Mouse (Mus musculus): ENCODE data around the gene H13. TPM values are rescaled to one million over a fixed set of nuclear protein-coding genes. Genes with fewer than 3 reads are reported as not detected.

The H13 gene
- total RNA-seq (2021), result 10 to 100 TPM; 73.4 to 79.2 TPM
- long read RNA-seq, experiment 1, full-length matches to known transcripts, result 129 of 149 reads
- long read RNA-seq, experiment 1, partial matches to known transcripts, result 6 of 149 reads
- long read RNA-seq, experiment 1, other reads (novel, unspliced or antisense), result 14 of 149 reads
- long read RNA-seq, experiment 2, full-length matches to known transcripts, result 75 of 87 reads
- long read RNA-seq, experiment 2, partial matches to known transcripts, result 6 of 87 reads
- long read RNA-seq, experiment 2, other reads (novel, unspliced or antisense), result 6 of 87 reads

DNA sequence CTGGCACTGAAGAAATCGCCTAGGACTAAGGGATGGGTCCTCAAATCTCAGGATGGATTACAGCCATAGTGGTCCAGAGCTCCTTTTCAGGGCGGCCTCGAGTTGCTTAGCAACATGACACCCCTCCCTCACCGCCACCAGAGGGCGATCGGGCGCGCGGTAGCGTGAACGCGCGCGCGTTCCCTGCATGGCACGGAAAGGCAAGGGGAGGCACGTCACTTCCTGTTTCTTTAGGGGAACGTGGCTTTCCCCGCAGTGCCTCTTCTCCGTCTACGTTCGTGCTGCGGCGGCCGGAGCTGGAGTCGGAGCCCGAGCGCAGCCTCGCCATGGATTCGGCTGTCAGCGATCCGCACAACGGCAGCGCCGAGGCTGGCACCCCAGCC lies at the start of gene H13:
TSS of gene H13 (plus strand) at position 206 of the 383 bp plus-strand sequence.
- peak; percentile 89 to 93 for DNase-seq (ENCODE audit: low spot score in 2 of 2)

DNA sequence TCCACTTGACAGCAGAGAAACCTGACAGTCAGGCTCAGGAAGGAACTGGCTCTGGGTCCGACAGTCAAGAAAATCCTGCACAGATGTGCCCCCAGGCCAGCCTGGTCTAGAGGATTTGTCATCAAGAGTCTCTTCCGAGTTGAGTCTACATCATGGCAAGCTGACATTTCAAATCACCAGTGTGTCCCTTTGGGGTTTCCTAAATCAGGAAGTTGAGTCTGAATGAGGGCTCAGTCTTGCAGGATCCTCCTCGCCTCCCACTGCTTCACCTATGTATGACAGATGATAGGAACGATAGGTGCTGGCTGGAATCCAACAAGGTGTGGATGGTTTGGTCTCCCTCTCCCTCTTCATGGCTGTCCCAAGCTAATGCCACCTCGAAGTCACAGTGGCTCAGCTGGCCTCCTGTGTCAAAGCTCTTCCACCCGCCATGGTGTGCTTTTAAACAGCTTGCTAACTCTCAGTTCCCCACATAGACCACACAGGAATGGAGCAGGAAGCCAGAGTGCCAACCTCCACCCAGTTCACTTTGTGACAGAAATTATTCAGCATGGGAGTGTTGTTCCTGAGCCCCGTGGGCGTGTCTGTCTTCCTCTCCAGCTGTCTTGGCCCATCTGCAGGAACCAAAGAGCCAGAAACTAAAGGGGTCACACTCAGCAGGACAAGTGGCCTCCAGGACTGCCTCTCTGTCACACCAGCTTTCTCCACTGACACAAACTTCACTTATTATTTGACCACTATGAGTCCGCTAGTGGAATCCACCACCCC lies 48.7 kb upstream of the H13 start:
- DNase-seq (ENCODE audit: low spot score in 2 of 2), result peak; percentile 17 to 43

DNA sequence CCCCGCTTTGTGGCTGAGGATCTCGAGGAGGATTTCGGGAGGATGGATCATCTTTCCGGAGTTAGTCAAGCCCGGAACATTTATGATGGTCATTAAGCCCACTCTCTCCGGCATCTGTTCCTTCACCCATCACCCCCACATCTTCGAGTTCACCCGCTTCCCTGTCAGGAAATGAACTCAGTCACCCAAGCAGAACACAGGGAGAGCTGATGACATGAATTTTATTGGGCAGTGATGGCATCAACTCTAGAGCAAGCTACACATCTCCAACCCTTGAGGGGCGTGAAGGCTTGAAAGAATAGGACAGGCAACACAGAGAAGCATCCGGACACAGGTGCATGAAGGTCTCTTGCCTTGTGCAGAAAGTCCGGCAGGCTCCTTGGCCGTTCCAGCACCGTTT lies 47.1 kb upstream of the H13 start:
- no peak for DNase-seq (ENCODE audit: low spot score in 2 of 2)

DNA sequence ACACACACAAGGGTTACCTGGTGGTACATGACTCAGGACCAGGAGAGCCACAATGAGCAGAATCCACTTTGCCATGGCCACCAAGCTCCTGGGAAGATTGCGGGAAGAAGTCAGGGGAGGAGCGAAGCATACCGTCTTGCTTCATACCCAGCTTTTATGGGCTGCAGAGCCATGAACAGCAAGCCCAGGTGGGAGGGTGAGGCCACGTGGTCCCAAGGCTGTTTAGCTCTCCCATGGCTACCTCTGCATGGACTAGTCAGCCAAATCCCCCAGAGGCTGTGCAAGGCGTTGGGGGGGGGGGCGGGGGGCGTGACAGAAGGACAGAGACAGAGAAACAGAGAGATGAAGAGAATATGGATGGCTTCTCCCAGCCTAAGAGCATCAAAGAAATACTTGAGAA lies 46.3 kb upstream of the H13 start, which contains the start of gene Defb25:
TSS of gene Defb25 (minus strand) at position 101 of the 400 bp plus-strand sequence.
- no peak for DNase-seq (ENCODE audit: low spot score in 2 of 2)

DNA sequence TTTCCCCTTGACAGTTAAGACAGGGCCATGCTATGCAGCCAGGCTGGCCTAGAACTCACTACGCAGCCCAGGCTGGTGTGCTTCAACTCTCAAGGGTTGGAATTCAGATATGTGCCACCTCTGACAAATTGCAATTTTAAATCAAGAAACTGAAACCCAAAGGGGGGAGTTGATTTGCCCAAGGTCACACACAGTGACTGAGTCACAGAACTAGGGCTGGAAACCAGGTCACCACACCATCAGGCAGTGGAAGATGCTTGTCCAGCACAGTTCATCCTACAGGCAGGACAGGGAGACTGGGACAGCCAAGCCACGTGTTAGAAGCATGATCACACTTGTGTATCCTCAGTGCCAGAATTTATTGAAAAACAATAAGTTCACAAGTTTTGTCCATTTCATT lies 44.7 kb upstream of the H13 start:
- no peak for DNase-seq (ENCODE audit: low spot score in 2 of 2)

DNA sequence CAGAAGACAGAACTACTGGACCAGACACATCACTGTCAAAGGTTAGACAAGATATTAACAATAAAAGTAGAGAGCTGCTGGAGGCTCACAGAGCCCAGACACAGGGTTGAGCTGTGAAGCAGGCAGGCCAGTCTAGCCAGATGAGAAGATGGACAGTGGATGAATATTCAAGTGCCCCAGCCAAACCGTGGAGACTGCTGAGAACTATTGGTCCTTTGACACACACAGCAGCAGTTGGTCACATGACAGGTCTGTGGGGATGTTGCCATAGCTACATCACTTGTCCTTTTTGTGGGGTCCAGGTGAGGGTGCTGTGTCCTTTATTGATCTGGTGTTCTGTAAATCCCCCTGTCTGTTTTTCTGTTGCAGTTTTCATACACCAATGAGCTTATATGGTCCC lies 44.0 kb upstream of the H13 start:
- DNase-seq (ENCODE audit: low spot score in 2 of 2), result no peak

DNA sequence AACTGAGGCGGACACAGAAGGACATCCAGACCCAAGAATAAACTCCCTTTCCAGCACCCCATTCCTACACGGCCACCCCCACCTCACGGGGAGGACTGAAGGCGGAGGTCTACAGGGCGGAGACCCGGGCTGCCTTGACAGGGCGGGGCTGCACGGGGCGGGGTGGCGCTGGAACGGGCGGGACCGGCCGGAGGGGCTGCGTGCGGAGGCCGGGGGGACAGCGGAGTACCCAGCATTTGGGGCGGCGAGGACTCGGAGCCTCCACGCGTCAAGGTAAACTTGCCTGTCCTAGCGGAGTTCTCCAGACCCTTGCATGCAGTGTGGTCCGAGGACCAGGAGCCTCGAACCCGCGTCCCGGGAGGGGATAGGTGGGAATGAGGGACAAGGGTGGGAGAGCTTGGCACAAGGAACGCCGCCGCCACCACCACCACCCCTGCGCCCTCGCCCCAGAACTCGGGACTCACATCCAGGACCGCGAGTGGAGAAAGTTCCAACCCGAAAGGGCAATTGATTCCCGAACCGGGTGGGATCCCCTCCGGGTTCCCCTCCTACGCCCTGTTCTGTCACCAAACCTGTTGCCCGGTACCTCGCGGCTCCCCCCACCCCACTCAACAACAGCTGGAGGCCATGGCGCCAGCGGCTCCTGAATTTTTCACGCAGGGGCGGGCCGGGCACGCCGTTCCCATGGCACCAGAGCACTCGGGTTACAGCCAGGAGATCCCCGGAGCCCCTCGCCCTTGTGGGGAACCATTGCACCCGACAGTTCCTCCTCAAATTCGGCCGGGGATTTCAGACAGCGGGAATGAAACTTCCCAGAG lies 42.3 kb upstream of the H13 start, which contains the start of gene Rem1:
TSS of gene Rem1 (plus strand) at position 178 of the 818 bp plus-strand sequence.
- no peak for DNase-seq (ENCODE audit: low spot score in 2 of 2)

DNA sequence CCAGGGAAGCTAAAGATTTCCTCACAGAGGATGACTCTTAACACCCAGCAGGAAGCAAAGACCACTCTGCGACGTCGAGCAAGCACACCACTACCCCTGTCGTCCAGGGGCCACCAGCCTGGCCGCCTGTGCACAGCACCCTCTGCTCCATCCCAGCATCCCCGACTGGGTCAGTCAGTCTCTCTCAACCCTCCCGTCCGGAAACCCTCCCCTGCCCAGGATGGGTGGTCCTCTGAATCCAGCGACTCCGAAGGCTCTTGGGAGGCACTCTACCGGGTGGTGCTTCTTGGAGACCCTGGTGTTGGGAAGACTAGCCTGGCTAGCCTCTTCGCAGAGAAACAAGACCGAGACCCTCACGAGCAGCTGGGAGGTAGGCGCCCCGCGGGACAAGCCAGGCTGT lies 41.2 kb upstream of the H13 start:
- no peak for DNase-seq (ENCODE audit: low spot score in 2 of 2)

DNA sequence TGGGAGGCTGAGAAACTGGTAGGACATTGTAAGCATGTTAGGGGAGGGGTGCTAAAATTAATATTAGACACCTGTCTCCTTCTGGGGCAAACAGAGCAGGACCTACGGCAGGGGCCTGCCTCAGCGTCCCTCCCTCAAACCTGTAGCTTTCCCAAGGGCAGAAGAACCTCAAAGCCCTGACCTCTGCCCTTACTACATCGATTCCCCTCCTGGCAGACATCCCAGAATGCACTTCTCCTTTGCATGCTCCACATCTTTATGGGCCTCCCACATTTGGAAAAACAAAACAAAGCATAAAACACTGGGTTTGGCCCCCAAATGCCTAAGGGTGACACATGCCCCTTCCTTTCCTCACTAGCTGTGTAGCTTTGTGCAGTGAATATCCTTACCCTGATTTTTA lies 40.0 kb upstream of the H13 start:
- no peak for DNase-seq (ENCODE audit: low spot score in 2 of 2)

DNA sequence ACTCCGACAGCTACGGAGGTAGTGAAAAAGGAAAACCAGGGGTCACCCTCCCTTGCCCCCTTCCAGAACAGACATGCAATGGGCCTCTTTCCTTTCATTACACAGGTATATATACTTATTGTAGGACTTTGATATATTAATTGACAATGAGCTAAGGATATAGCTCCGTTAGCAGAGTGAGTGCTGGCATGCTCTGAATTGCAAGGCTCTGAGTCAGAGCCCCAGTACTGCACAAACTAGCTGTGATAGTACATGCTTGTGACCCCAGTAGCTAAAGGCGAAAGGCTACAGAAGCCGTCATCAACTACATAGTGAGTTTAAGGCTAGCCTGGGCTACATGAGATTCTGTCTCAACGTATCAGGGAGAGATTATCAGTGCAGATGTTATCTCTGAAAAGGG lies 39.4 kb upstream of the H13 start:
- no peak for DNase-seq (ENCODE audit: low spot score in 2 of 2)

DNA sequence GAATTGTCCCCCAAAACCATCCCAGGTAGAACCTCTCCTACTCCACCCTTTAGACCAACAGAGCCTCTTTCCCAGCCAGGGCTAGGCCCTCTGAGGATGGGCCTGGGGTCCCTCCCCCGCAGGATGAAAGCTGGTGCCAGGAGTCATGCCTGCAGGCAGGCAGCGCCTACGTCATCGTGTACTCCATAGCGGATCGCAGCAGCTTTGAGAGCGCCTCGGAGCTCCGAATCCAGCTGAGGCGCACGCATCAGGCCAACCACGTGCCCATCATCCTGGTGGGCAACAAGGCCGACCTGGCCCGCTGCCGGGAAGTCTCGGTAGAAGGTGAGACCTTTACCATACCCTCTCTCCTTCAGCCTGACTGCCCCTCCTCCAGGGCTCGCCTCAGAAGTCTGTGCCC lies 35.9 kb upstream of the H13 start:
- DNase-seq (ENCODE audit: low spot score in 2 of 2), result no peak

DNA sequence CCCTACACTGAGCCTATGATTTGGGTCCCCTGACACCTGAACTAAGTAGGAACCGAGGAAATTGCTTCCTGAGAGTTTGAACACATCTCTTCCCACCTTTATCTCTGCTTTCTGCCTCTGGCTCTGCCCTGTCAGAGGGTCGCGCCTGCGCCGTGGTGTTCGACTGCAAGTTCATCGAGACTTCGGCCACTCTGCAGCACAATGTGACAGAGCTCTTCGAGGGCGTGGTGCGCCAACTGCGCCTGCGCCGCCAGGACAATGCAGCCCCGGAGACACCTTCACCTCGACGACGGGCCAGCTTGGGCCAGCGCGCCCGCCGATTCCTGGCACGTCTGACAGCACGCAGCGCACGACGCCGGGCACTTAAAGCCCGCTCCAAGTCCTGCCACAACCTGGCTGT lies 35.0 kb upstream of the H13 start:
- DNase-seq (ENCODE audit: low spot score in 2 of 2), result no peak

DNA sequence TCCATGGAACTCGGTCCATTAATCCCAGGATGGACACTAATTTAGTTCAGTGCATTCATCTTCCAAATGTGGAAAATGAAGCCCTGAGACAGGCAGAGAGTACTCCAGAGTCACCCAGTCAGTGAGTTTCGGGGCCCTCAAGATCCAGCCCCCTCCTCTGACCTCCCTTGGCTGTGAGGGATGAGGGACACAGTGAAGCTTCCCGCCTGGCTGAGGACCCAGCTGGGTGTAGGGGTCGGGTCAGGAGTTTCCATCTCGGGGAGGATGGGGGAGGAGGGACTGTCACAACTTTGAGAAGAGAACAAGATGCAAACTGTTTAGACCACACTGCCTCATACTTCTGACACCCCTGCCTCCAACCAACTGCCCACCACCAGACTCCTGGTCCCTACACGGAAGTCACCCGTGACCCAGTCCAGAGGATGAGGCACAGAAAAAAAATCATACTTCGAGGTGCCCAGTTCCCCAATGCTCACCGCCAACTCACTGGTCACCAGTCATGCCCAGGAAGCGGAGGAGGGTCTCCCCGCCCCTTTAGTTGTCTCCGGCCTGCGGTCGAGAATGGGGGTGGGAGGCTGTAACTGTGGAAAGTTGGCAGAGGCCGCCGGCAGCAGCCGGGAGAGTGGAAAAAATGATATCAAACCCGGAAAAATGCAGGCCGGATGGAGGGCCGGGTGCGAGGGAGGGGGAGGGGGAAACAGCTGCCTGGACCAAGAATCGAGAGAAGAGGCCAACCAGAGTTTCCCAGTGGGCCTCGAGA lies 32.8 kb upstream of the H13 start:
- DNase-seq (ENCODE audit: low spot score in 2 of 2), result no peak

DNA sequence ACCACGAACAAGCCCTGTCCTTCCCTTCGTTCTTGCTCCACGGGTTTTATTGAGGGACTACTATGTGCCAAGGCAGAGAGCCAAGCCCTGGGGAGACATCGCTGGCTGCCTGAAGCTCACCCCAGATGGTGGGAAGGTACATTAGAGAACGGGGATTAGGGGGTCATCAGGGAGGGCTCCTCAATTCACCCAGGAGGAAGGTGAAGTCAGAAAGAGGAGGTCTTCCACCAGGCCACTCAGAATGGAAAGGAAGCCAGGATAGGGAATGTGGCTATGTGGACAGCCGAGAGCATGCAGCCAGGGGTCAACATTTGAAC lies 32.3 kb upstream of the H13 start:
- DNase-seq (ENCODE audit: low spot score in 2 of 2), result no peak

DNA sequence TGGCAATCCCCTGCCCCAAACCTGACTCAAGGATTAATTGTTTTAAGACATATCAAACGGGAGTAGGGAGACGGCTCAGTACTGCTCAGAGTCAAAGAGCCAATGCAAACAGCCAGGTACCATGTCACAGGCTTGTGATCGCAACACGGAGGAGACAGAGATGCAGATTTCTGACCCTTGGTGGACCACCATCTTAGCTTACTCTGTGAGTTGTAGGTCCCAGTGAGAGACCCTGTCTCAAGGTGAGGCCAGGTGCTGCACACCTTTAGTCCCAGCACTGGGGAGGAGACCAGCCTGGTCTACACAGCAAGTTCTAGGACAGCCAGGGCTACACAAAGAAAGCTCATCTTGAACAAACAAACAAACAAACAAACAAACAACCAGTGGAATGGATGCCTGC lies 31.9 kb upstream of the H13 start:
- DNase-seq (ENCODE audit: low spot score in 2 of 2), result no peak

DNA sequence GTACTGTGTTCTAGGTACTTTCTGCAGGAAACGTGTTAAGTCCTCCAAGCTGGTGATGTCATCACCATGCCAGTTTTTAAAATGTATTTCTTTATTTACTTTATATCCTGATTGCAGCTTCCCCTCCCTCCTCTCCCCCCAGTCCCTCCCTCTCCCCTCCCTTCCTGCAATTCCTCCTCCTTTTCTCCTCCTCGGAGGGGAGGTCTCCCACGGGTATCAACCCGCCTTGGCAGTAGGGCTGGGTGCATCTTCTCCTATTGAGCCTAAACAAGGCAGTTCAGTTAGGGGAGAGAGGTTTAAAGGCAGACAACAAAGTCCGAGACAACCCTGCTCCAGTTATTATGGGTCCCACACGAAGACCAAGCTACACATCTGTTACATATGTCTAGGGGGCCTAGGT lies 30.4 kb upstream of the H13 start:
- no peak for DNase-seq (ENCODE audit: low spot score in 2 of 2)

DNA sequence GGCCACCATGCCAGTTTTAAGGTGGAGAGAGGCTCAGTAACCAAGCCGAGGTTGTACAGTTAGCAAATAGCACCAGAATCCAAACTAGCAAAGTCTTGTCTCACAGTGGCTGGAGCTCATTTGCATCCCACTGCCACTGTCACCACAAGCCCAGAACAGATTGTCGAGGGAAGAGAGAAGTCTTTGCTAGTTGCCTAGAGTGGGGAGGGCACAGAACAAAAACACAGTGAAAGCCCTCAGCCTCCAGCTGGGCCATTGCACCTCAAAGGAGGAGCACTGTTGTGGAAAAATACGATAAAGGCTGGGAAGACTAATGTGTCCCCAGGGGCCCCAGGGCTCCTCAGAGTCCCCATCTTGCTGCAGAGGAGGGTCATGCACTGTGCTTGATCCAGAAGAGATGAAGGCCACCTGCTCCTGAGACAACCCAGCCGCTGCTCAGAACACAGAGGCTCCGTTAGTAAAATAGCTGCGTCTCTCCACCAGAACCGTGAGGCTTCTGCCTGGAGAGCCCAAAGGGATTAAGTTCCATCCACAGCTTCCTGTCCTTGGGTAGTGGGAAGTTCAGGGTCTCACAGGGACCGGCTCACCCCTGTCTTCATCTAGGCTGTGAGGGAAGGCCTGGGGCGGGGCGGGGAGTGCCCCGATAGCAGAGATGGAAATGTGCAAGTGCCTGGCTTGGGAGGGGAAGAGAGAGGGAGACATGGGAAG lies 29.7 kb upstream of the H13 start:
- DNase-seq (ENCODE audit: low spot score in 2 of 2), result no peak

DNA sequence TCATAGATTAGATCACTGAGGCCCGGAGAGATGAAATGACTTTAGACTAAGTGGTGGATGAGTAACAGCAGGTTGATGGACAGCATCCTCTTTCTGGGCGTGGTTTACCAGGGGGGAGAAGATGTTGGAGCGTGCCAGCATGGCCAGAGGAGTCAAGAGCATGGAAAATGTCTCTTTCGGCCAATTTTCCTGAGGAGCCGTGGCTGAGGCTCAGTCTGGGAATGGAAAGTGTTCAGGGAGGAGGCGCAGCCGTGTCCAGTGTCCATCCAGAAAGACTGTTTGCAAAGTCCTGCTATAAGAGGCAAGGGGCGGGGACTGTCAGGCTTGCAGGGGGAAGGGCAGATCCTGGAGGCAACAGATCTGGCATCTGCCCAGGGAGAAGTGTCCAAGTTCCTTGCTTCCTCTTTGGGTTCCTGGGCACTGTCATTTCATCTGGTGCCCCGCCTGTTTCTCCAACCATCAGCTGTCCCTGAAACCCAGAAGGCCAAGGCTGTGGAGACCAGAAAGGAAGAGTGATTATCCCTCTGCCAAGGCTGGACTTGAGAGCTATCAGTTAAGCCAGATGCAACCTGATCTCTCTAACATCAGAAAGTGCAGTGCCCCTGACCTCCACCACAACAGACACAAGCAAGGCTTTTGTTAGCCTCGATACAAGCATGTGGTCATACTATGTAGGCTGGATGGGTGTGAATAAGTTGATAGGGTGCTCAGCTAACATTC lies 16.2 kb upstream of the H13 start:
- no peak for DNase-seq (ENCODE audit: low spot score in 2 of 2)

DNA sequence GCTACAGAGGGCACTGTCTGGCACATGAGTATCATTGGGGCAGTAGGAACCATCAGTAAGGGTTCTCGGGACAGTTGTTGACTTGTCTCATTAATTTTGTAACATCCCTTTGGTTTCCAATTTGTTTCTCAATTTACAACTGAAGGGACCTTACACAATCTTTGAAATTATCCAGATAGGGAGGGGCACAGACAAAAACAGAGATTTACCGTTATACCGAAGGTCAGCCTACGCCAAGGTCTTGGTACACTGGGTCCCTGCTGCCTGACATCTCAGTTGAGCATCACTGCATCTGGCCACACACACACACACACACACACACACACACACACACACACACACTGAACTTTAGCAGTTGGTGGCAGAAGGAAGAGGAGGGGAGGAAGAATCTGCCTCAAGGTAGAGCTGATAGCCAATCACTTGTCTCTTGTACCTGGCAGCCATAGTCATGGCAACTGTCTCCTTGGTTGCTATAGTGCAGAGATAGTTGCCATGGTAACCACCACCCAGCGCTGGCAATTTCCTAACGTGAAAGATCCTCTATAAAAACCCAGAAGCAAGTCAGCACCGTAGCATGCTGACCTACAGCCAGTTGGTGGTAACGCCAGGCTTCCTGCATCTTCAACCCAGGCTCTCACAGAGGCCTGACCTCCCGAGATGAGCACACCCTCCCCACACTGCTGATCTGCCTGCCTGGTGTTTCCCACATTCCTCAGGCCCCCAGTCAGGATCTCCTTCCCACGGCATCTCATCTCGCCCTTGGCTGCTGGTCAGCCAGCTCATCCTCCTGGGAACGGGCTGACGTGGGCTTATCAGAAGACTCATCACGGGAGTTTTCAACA lies 15.2 kb upstream of the H13 start:
- DNase-seq (ENCODE audit: low spot score in 2 of 2), result peak; percentile 45 to 71
